Mouse (Mus musculus) stomach, embryonic 16.5 days (tissue): ENCODE measurements around the gene Krt19. TPM values are rescaled to one million over a fixed set of nuclear protein-coding genes. Genes with fewer than 3 reads are reported as not detected.

Experiments used
- ATAC-seq: fragments of 200-750 bp; cut with Nextera tagmentation; 2 replicates; pipeline ENCODE4 v1.8.0; 2017; ENCODE audit warnings: moderate number of reproducible peaks, moderate TSS enrichment; ENCODE audit not compliant: insufficient read depth, low FRiP score
- H3K27ac ChIP-seq: fragments of 300-500 bp; sonication (generic); 2 replicates; pipeline ENCODE4 v1.5.1; 2014; ENCODE audit warnings: low read length
- H3K27me3 ChIP-seq: fragments of 300-500 bp; sonication (generic); 2 replicates; pipeline ENCODE4 v1.6.1; 2014; ENCODE audit warnings: low read length, control low read depth, mixed read lengths; ENCODE audit not compliant: control insufficient read depth, insufficient read depth
- H3K36me3 ChIP-seq: fragments of 300-500 bp; sonication (generic); 2 replicates; pipeline ENCODE4 v1.6.1; 2014; ENCODE audit warnings: low read length; ENCODE audit not compliant: control insufficient read depth, insufficient read depth
- H3K4me1 ChIP-seq: fragments of 300-500 bp; sonication (generic); 2 replicates; pipeline ENCODE4 v1.6.1; 2014; ENCODE audit warnings: low read length, control low read depth, mixed read lengths; ENCODE audit not compliant: control insufficient read depth, insufficient read depth
- H3K4me2 ChIP-seq: fragments of 300-500 bp; sonication (generic); 2 replicates; pipeline ENCODE4 v1.6.1; 2014; ENCODE audit warnings: low read depth, low read length, mixed read lengths
- H3K4me3 ChIP-seq: fragments of 300-500 bp; sonication (generic); replicated peaks from 2 replicates; pipeline ENCODE4 v1.5.1; 2014; ENCODE audit warnings: mild to moderate bottlenecking, low read length
- H3K9ac ChIP-seq: fragments of 300-500 bp; sonication (generic); 2 replicates; pipeline ENCODE4 v1.6.1; 2014; ENCODE audit warnings: low read length
- H3K9me3 ChIP-seq: fragments of 300-500 bp; sonication (generic); replicated peaks from 2 replicates; pipeline ENCODE4 v1.6.1; 2016; ENCODE audit warnings: low read length, control low read depth; ENCODE audit not compliant: control insufficient read depth
- WGBS: fragments of 180-500 bp; shearing (Covaris S2); extraction: QIAGEN DNeasy Blood & Tissue Kit; methylation state at CpG from one replicate; pipeline ENCODE4 v1.1.7; 2014; 5-methylcytosine and 5-hydroxymethylcytosine counted together
- polyA plus RNA-seq: library from polyadenylated mRNA; unstranded; fragments of >200 nt; fragmentation: Nextera tagmentation; extraction: Ambion mirVana; gene quantifications from 2 replicates; pipeline ENCODE4 v1.2.1, GENCODE M21; 2015

Krt19 gene
- polyA plus RNA-seq, 1 experiment from 2014 or later: 1,141 TPM

- H3K27me3 ChIP-seq: no peaks in the 10 kb centered on the region
- H3K9ac ChIP-seq: peak overlapping the region; percentile 31; the same call in 1 of the 2 replicates
- WGBS: 70% methylated on average over 5 of the region's 5 CpGs
- no peaks in the 10 kb centered on the region for H3K9me3 ChIP-seq
- H3K36me3 ChIP-seq: no peaks in the 10 kb centered on the region
- H3K4me2 ChIP-seq: no peak overlapping the region
- peak overlapping the region; percentile 29; the same call in 1 of the 2 replicates for H3K27ac ChIP-seq
- H3K4me1 ChIP-seq: no peaks in the 10 kb centered on the region
- H3K4me3 ChIP-seq: peak overlapping the region; percentile 21
- no peak for ATAC-seq
Measured at GRCm38 (mm10) chr11:100120331-100120730, 28.1 kb downstream of the Krt19 start.

GRCm38 (mm10) chr11:100113742-100114029 is 34.8 kb downstream of the Krt19 start:
- peak overlapping the region; percentile 73 for H3K27ac ChIP-seq

GRCm38 (mm10) chr11:100112935-100113741 is 35.3 kb downstream of the Krt19 start:
- H3K4me3 ChIP-seq: no peak overlapping the region
- H3K4me2 ChIP-seq: no peak overlapping the region
- no peak overlapping the region for H3K9ac ChIP-seq
- H3K9me3 ChIP-seq: no peaks in the 10 kb centered on the region
- H3K27me3 ChIP-seq: no peaks in the 10 kb centered on the region
- no peaks in the 10 kb centered on the region for H3K4me1 ChIP-seq
- no peaks in the 10 kb centered on the region for H3K36me3 ChIP-seq
- WGBS: 64% methylated on average over 11 of the region's 11 CpGs
- peak; percentile 35; the same call in 1 of the 2 replicates for ATAC-seq
- H3K27ac ChIP-seq: peak overlapping the region; percentile 73

More at GRCm38 (mm10) chr11:100113742-100114029, 34.8 kb downstream of the Krt19 start:
- WGBS: 54% methylated on average over 2 of the region's 2 CpGs
- Histone ChIP-seq H3K27me3 (no peaks in the 10 kb centered on the region), H3K4me3 (no peak overlapping the region), H3K9me3 (no peaks in the 10 kb centered on the region), H3K36me3 (no peaks in the 10 kb centered on the region), H3K4me2 (no peak overlapping the region), H3K9ac (no peak overlapping the region), H3K4me1 (no peaks in the 10 kb centered on the region)
- ATAC-seq: peak; percentile 89

GRCm38 (mm10) chr11:100105576-100106122 is 42.8 kb downstream of the Krt19 start, which contains the start of gene Krt36:
Gene Krt36, minus strand, starts transcription at chr11:100105626.
- WGBS: 82% methylated on average over 6 of the region's 6 CpGs

GRCm38 (mm10) chr11:100102693-100103429 is 45.6 kb downstream of the Krt19 start:
- Histone ChIP-seq H3K27ac (no peak overlapping the region; the same call in 1 of the 2 replicates), H3K4me1 (peaks cover 3% of the 10 kb centered on the region; the same call in 1 of the 2 replicates), H3K36me3 (no peaks in the 10 kb centered on the region), H3K4me2 (no peak overlapping the region), H3K4me3 (no peak overlapping the region), H3K9ac (no peak overlapping the region), H3K9me3 (no peaks in the 10 kb centered on the region), H3K27me3 (no peaks in the 10 kb centered on the region)
- 61% methylated on average over 15 of the region's 15 CpGs for WGBS
- ATAC-seq: no peak

More at GRCm38 (mm10) chr11:100105576-100106122, 42.8 kb downstream of the Krt19 start, which contains the start of gene Krt36:
- no peak within 1 kb of the TSS for H3K27ac ChIP-seq
- no peaks in the 10 kb centered on the region for H3K9me3 ChIP-seq
- ATAC-seq: no peak
- H3K9ac ChIP-seq: no peak within 1 kb of the TSS
- no peak within 1 kb of the TSS for H3K4me3 ChIP-seq
- no peaks in the 10 kb centered on the region for H3K36me3 ChIP-seq
- H3K4me2 ChIP-seq: no peak within 1 kb of the TSS
- no peaks in the 10 kb centered on the region for H3K27me3 ChIP-seq
- no peaks in the 10 kb centered on the region for H3K4me1 ChIP-seq

- Histone ChIP-seq H3K36me3 (no peaks in the 10 kb centered on the region), H3K9ac (no peak overlapping the region), H3K9me3 (no peaks in the 10 kb centered on the region), H3K27ac (peak overlapping the region; percentile 31), H3K27me3 (no peaks in the 10 kb centered on the region), H3K4me2 (no peak overlapping the region), H3K4me1 (peaks cover 5% of the 10 kb centered on the region; the same call in 1 of the 2 replicates), H3K4me3 (no peak overlapping the region)
- ATAC-seq: no peak
- WGBS: 80% methylated on average over 4 of the region's 4 CpGs
Measured at GRCm38 (mm10) chr11:100100391-100100790, 48.1 kb downstream of the Krt19 start.

- no peaks in the 10 kb centered on the region for H3K27me3 ChIP-seq
- H3K36me3 ChIP-seq: no peaks in the 10 kb centered on the region
- ATAC-seq: peak; percentile 12; the same call in 1 of the 2 replicates
- peak overlapping the region; percentile 38 for H3K27ac ChIP-seq
- peaks cover 5% of the 10 kb centered on the region; the same call in 1 of the 2 replicates for H3K4me1 ChIP-seq
- no peak overlapping the region for H3K4me3 ChIP-seq
- H3K9ac ChIP-seq: no peak overlapping the region
- H3K4me2 ChIP-seq: no peak overlapping the region
- H3K9me3 ChIP-seq: no peaks in the 10 kb centered on the region
- 55% methylated on average over 9 of the region's 9 CpGs for WGBS
Measured at GRCm38 (mm10) chr11:100097819-100098218, 50.6 kb downstream of the Krt19 start.

GRCm38 (mm10) chr11:100096141-100096540 is 52.3 kb downstream of the Krt19 start, which contains the start of gene Krt35:
Gene Krt35, minus strand, starts transcription at chr11:100096241.
- Histone ChIP-seq H3K27me3 (no peaks in the 10 kb centered on the region), H3K9me3 (no peaks in the 10 kb centered on the region), H3K36me3 (no peaks in the 10 kb centered on the region), H3K9ac (no peak within 1 kb of the TSS), H3K4me1 (peaks cover 5% of the 10 kb centered on the region; the same call in 1 of the 2 replicates), H3K4me3 (no peak within 1 kb of the TSS), H3K27ac (no peak within 1 kb of the TSS; the same call in 1 of the 2 replicates), H3K4me2 (no peak within 1 kb of the TSS)
- 88% methylated on average over 9 of the region's 9 CpGs for WGBS
- no peak for ATAC-seq
